ENCODE assay signal across 38 mouse cellular contexts in genomic region chr11:95936409-95936808, GRCm38 (mm10). TPM values are rescaled to one million over a fixed set of nuclear protein-coding genes. Genes with fewer than 3 reads are reported as not detected.
DNase-seq lines count a peak whose midpoint lies in the region; ATAC-seq lines count a peak whose summit lies in the region.
"Had no signal": no experiment of that assay in that cellular context is flagged by ENCODE, and none has a peak within 500 bp of the region (broad histone marks: within the 10 kb centered on the region; RNA-seq: fewer than 3 reads in every experiment).

No protein-coding gene starts in this region.

- H3K4me1 ChIP-seq in kidney, embryonic 15.5 days: peaks cover 7% of the 10 kb centered on the region; the same call in 1 of the 2 replicates
- H3K4me1 ChIP-seq: embryonic facial prominence, embryonic 10.5 days; embryonic facial prominence, embryonic 15.5 days; forebrain, embryonic 12.5 days; heart, embryonic 15.5 days; intestine, embryonic 15.5 days; limb, embryonic 15.5 days; liver, embryonic 13.5 days; megakaryocyte, embryonic 14.5 days; midbrain, embryonic 12.5 days; neural tube, embryonic 12.5 days had no signal

- no peaks in the 10 kb centered on the region for H3K27me3 ChIP-seq in kidney, embryonic 15.5 days
- H3K27me3 ChIP-seq: embryonic facial prominence, embryonic 15.5 days; forebrain, embryonic 12.5 days; heart, embryonic 15.5 days; intestine, embryonic 15.5 days; limb, embryonic 15.5 days; neural tube, embryonic 12.5 days had no signal

- H3K36me3 ChIP-seq in kidney, embryonic 15.5 days: no peaks in the 10 kb centered on the region
- H3K36me3 ChIP-seq: embryonic facial prominence, embryonic 10.5 days; embryonic facial prominence, embryonic 15.5 days; forebrain, embryonic 12.5 days; heart, embryonic 10.5 days; heart, embryonic 15.5 days; intestine, embryonic 15.5 days; limb, embryonic 15.5 days; liver, embryonic 13.5 days; midbrain, embryonic 12.5 days; neural tube, embryonic 12.5 days had no signal

- peak; percentile 44 for DNase-seq in kidney, adult 18-20 months
- DNase-seq in kidney, postnatal 25 days: peak; percentile 66 to 76
- DNase-seq in right cerebral cortex, postnatal 36 days (ENCODE audit: low spot score in 2 of 2): no peak
- no peak for DNase-seq in layer of hippocampus, adult 8-10 months (ENCODE audit: low spot score in 2 of 2)
- no peak for DNase-seq in frontal cortex, postnatal 25 days (ENCODE audit: low spot score in 2 of 2)
- DNase-seq: adrenal gland, adult 8-10 months; cerebellum, adult 8-10 months; cerebellum, postnatal 25 days; gastrocnemius, postnatal 14 days; heart, adult 11 months; left cerebral cortex, postnatal 4 days; liver, embryonic 13.5 days; lung, adult 18-20 months; lung, postnatal 4 days; right cerebral cortex, adult 18-20 months; thymus, postnatal 4 days had no signal

- H3K4me3 ChIP-seq in kidney, embryonic 15.5 days (replicated peaks): no peak overlapping the region
- H3K4me3 ChIP-seq: embryonic facial prominence, embryonic 10.5 days; embryonic facial prominence, embryonic 15.5 days; forebrain, embryonic 12.5 days; heart, embryonic 10.5 days; heart, embryonic 15.5 days; intestine, embryonic 15.5 days; limb, embryonic 15.5 days; liver, embryonic 13.5 days; megakaryocyte, embryonic 14.5 days; midbrain, embryonic 12.5 days; myocyte; neural tube, embryonic 12.5 days had no signal

- H3K9me3 ChIP-seq in kidney, embryonic 15.5 days (replicated peaks): no peaks in the 10 kb centered on the region
- H3K9me3 ChIP-seq: embryonic facial prominence, embryonic 10.5 days; embryonic facial prominence, embryonic 15.5 days; forebrain, embryonic 12.5 days; heart, embryonic 10.5 days; heart, embryonic 15.5 days; intestine, embryonic 15.5 days; limb, embryonic 15.5 days; liver, embryonic 13.5 days; midbrain, embryonic 12.5 days; neural tube, embryonic 12.5 days had no signal

- no peak overlapping the region for H3K9ac ChIP-seq in kidney, embryonic 15.5 days
- H3K9ac ChIP-seq: embryonic facial prominence, embryonic 15.5 days; forebrain, embryonic 12.5 days; heart, embryonic 15.5 days; intestine, embryonic 15.5 days; limb, embryonic 15.5 days; liver, embryonic 13.5 days; midbrain, embryonic 12.5 days; neural tube, embryonic 12.5 days had no signal

- peak overlapping the region; percentile 58 for H3K27ac ChIP-seq in kidney, embryonic 15.5 days
- H3K27ac ChIP-seq: embryonic facial prominence, embryonic 10.5 days; embryonic facial prominence, embryonic 15.5 days; forebrain, embryonic 12.5 days; heart, embryonic 10.5 days; heart, embryonic 15.5 days; intestine, embryonic 15.5 days; limb, embryonic 15.5 days; liver, embryonic 13.5 days; midbrain, embryonic 12.5 days; neural tube, embryonic 12.5 days had no signal

- WGBS in kidney, embryonic 15.5 days: 61% methylated on average over 6 of the region's 6 CpGs

- ATAC-seq in kidney, embryonic 15.5 days (replicated peaks; ENCODE audit: low FRiP score): 0 out of 2 replicates have a peak, but pooled peaks have one; percentile 49
- ATAC-seq in cerebellum, adult (ENCODE audit: insufficient number of reproducible peaks, low FRiP score, low TSS enrichment): no peak
- ATAC-seq: activated CD4-positive, CD25-positive, alpha-beta regulatory T cell, adult 4 months; CD4-positive, CD25-positive, alpha-beta regulatory T cell, adult 4 months; hindbrain, embryonic 16.5 days; intestine, embryonic 15.5 days; lung, postnatal 0 days had no signal

- no peak overlapping the region for H3K4me2 ChIP-seq in kidney, embryonic 15.5 days
- H3K4me2 ChIP-seq: embryonic facial prominence, embryonic 15.5 days; forebrain, embryonic 12.5 days; heart, embryonic 15.5 days; intestine, embryonic 15.5 days; limb, embryonic 15.5 days; liver, embryonic 13.5 days; midbrain, embryonic 12.5 days; neural tube, embryonic 12.5 days had no signal

RNA-seq across cellular contexts. Expression of gene B4galnt2, which starts 21.7 kb away (rescaled TPM):
- 1.4 TPM in 2 replicates for polyA plus RNA-seq in kidney, embryonic 15.5 days (2015; fragmentation: Nextera tagmentation; extraction: Ambion mirVana)
- not detected for total RNA-seq in layer of hippocampus, adult 8-10 months (2022)
- total RNA-seq: adrenal gland, adult 8-10 months; gastrocnemius, postnatal 14 days; heart, postnatal 25 days; layer of hippocampus, adult 18-20 months; layer of hippocampus, postnatal 25 days; left cerebral cortex, postnatal 4 days; midbrain, postnatal 0 days had no signal
- polyA plus RNA-seq: forebrain, embryonic 12.5 days; hindbrain, embryonic 11.5 days; hindbrain, embryonic 16.5 days; limb, embryonic 15.5 days; lung, postnatal 0 days; midbrain, embryonic 12.5 days; midbrain, postnatal 0 days; neural tube, embryonic 12.5 days had no signal

Comparison
In these comparisons a context has a peak if more than half of its experiments do, and no peak if none do; other contexts are left out.
1. DNase-seq: peak in kidney, adult 18-20 months (single experiment) and kidney, postnatal 25 days (2 of 2); none in right cerebral cortex, postnatal 36 days (0 of 2), layer of hippocampus, adult 8-10 months (0 of 2) and frontal cortex, postnatal 25 days (0 of 2).